Mouse (Mus musculus) hindbrain, embryonic 16.5 days (tissue): ENCODE results near the gene Paox. TPM values are rescaled to one million over a fixed set of nuclear protein-coding genes. Genes with fewer than 3 reads are reported as not detected.

Experiments
- ATAC-seq: fragments of 200-750 bp; cut with Nextera tagmentation; 2 replicates; pipeline ENCODE4 v1.8.0; 2017; ENCODE audit warnings: moderate TSS enrichment, moderate library complexity
- H3K27ac ChIP-seq: fragments of 300-500 bp; sonication (generic); 2 replicates; pipeline ENCODE4 v1.5.1; 2014; ENCODE audit warnings: low read depth, mild to moderate bottlenecking, control low read depth, low read length, moderate library complexity
- H3K27me3 ChIP-seq: fragments of 300-500 bp; sonication (generic); replicated peaks from 2 replicates; pipeline ENCODE4 v1.6.1; 2014; ENCODE audit warnings: low read length; ENCODE audit not compliant: control insufficient read depth, insufficient read depth
- H3K36me3 ChIP-seq: fragments of 300-500 bp; sonication (generic); 2 replicates; pipeline ENCODE4 v1.6.1; 2014; ENCODE audit warnings: mild to moderate bottlenecking, low read length, moderate library complexity, mixed read lengths; ENCODE audit not compliant: control insufficient read depth, insufficient read depth
- H3K4me1 ChIP-seq: fragments of 300-500 bp; sonication (generic); 2 replicates; pipeline ENCODE4 v1.6.1; 2014; ENCODE audit warnings: low read depth, low read length; ENCODE audit not compliant: control insufficient read depth, insufficient read depth
- H3K4me2 ChIP-seq: fragments of 300-500 bp; sonication (generic); 2 replicates; pipeline ENCODE4 v1.6.1; 2014; ENCODE audit warnings: mild to moderate bottlenecking, low read length, control low read depth, moderate library complexity
- H3K4me3 ChIP-seq: fragments of 300-500 bp; sonication (generic); 2 replicates; pipeline ENCODE4 v1.5.1; 2014; ENCODE audit warnings: mild to moderate bottlenecking, low read length, control low read depth, moderate library complexity
- H3K9ac ChIP-seq: fragments of 300-500 bp; sonication (generic); 2 replicates; pipeline ENCODE4 v1.6.1; 2014; ENCODE audit warnings: low read depth, mild to moderate bottlenecking, control low read depth, low read length, moderate library complexity
- H3K9me3 ChIP-seq: fragments of 300-500 bp; sonication (generic); 2 replicates; pipeline ENCODE4 v1.6.1; 2014; ENCODE audit warnings: mild to moderate bottlenecking, low read length, moderate library complexity; ENCODE audit not compliant: control insufficient read depth
- WGBS: fragments of 180-500 bp; shearing (Covaris S2); extraction: QIAGEN DNeasy Blood & Tissue Kit; methylation state at CpG from one replicate; pipeline ENCODE4 v1.1.7; 2014; 5-methylcytosine and 5-hydroxymethylcytosine counted together
- polyA plus RNA-seq: library from polyadenylated mRNA; unstranded; fragments of >200 nt; fragmentation: Nextera tagmentation; extraction: Ambion mirVana; gene quantifications from 2 replicates; pipeline ENCODE4 v1.2.1, GENCODE M21; 2015

Gene Paox
- polyA plus RNA-seq, 1 experiment from 2014 or later: 8.9 TPM

GRCm38 (mm10) chr7:140090601-140091000 is 25.0 kb upstream of the Paox start:
- Histone ChIP-seq H3K9ac (no peak overlapping the region), H3K4me3 (no peak overlapping the region), H3K27ac (no peak overlapping the region), H3K4me1 (no peaks in the 10 kb centered on the region), H3K36me3 (no peaks in the 10 kb centered on the region), H3K9me3 (no peaks in the 10 kb centered on the region), H3K27me3 (no peaks in the 10 kb centered on the region), H3K4me2 (no peak overlapping the region)
- WGBS: 81% methylated on average over 10 of the region's 10 CpGs
- no peak for ATAC-seq

GRCm38 (mm10) chr7:140092924-140093528 is 22.6 kb upstream of the Paox start, which contains the start of gene Prap1:
TSS of gene Prap1 (plus strand) at chr7:140093395.
- no peaks in the 10 kb centered on the region for H3K4me1 ChIP-seq
- no peak within 1 kb of the TSS for H3K9ac ChIP-seq
- H3K27me3 ChIP-seq: no peaks in the 10 kb centered on the region
- no peak within 1 kb of the TSS for H3K4me3 ChIP-seq
- 0 out of 2 replicates have a peak, but pooled peaks cover 2% of the 10 kb centered on the region for H3K36me3 ChIP-seq
- no peak for ATAC-seq
- H3K4me2 ChIP-seq: no peak within 1 kb of the TSS
- no peak within 1 kb of the TSS for H3K27ac ChIP-seq
- H3K9me3 ChIP-seq: no peaks in the 10 kb centered on the region
- 75% methylated on average over 5 of the region's 5 CpGs for WGBS

- H3K9ac ChIP-seq: no peak overlapping the region
- H3K4me3 ChIP-seq: no peak overlapping the region
- H3K4me2 ChIP-seq: no peak overlapping the region
- 61% methylated on average over 5 of the region's 5 CpGs for WGBS
- no peak for ATAC-seq
- no peaks in the 10 kb centered on the region for H3K27me3 ChIP-seq
- 0 out of 2 replicates have a peak, but pooled peaks cover 3% of the 10 kb centered on the region for H3K36me3 ChIP-seq
- H3K4me1 ChIP-seq: no peaks in the 10 kb centered on the region
- no peaks in the 10 kb centered on the region for H3K9me3 ChIP-seq
- H3K27ac ChIP-seq: no peak overlapping the region
Measured at GRCm38 (mm10) chr7:140094954-140095353, 20.6 kb upstream of the Paox start.

GRCm38 (mm10) chr7:140095556-140095955 is 20.0 kb upstream of the Paox start:
- Histone ChIP-seq H3K9me3 (no peaks in the 10 kb centered on the region), H3K4me1 (no peaks in the 10 kb centered on the region), H3K27ac (no peak overlapping the region), H3K4me2 (no peak overlapping the region), H3K27me3 (no peaks in the 10 kb centered on the region), H3K36me3 (0 out of 2 replicates have a peak, but pooled peaks cover 3% of the 10 kb centered on the region), H3K4me3 (no peak overlapping the region), H3K9ac (no peak overlapping the region)
- WGBS: 36% methylated on average over 1 of the region's 1 CpGs
- 0 out of 2 replicates have a peak, but pooled peaks have one; percentile 37 for ATAC-seq

- Histone ChIP-seq H3K4me2 (no peak overlapping the region), H3K27ac (no peak overlapping the region), H3K4me1 (0 out of 2 replicates have a peak, but pooled peaks cover under 1% of the 10 kb centered on the region), H3K27me3 (no peaks in the 10 kb centered on the region), H3K9me3 (no peaks in the 10 kb centered on the region), H3K36me3 (0 out of 2 replicates have a peak, but pooled peaks cover 3% of the 10 kb centered on the region), H3K4me3 (no peak overlapping the region), H3K9ac (no peak overlapping the region)
- ATAC-seq: no peak
Measured at GRCm38 (mm10) chr7:140096055-140096454, 19.5 kb upstream of the Paox start.

GRCm38 (mm10) chr7:140098466-140098865 is 17.1 kb upstream of the Paox start:
- H3K9ac ChIP-seq: no peak overlapping the region
- WGBS: 100% methylated on average over 1 of the region's 1 CpGs
- H3K9me3 ChIP-seq: no peaks in the 10 kb centered on the region
- H3K27me3 ChIP-seq: no peaks in the 10 kb centered on the region
- H3K36me3 ChIP-seq: 0 out of 2 replicates have a peak, but pooled peaks cover 3% of the 10 kb centered on the region
- ATAC-seq: no peak
- no peak overlapping the region for H3K27ac ChIP-seq
- no peak overlapping the region for H3K4me2 ChIP-seq
- peaks cover 6% of the 10 kb centered on the region for H3K4me1 ChIP-seq
- no peak overlapping the region for H3K4me3 ChIP-seq

- Histone ChIP-seq H3K4me3 (peak overlapping the region; percentile 41), H3K4me2 (peak overlapping the region; percentile 67), H3K27me3 (no peaks in the 10 kb centered on the region), H3K27ac (no peak overlapping the region), H3K9ac (peak overlapping the region; percentile 50), H3K4me1 (peaks cover 6% of the 10 kb centered on the region), H3K9me3 (no peaks in the 10 kb centered on the region), H3K36me3 (peaks cover 13% of the 10 kb centered on the region)
- WGBS: 78% methylated on average over 10 of the region's 10 CpGs
- 0 out of 2 replicates have a peak, but pooled peaks have one; percentile 37 for ATAC-seq
Measured at GRCm38 (mm10) chr7:140101498-140101897, 14.1 kb upstream of the Paox start.

GRCm38 (mm10) chr7:140101993-140102860 is 13.4 kb upstream of the Paox start, which contains the start of gene Fuom:
TSS of gene Fuom (minus strand) at chr7:140102441.
- Histone ChIP-seq H3K36me3 (peaks cover 14% of the 10 kb centered on the region), H3K9ac (peak within 1 kb of the TSS; percentile 62), H3K27ac (peak within 1 kb of the TSS; percentile 58), H3K4me3 (peak within 1 kb of the TSS; percentile 41), H3K4me1 (peaks cover 6% of the 10 kb centered on the region), H3K9me3 (no peaks in the 10 kb centered on the region), H3K27me3 (no peaks in the 10 kb centered on the region), H3K4me2 (peak within 1 kb of the TSS; percentile 67)
- peak; percentile 90 for ATAC-seq
- 1% methylated on average over 30 of the region's 30 CpGs for WGBS

GRCm38 (mm10) chr7:140104009-140104408 is 11.6 kb upstream of the Paox start:
- H3K27me3 ChIP-seq: no peaks in the 10 kb centered on the region
- no peak overlapping the region for H3K4me2 ChIP-seq
- peaks cover 6% of the 10 kb centered on the region for H3K4me1 ChIP-seq
- ATAC-seq: no peak
- peaks cover 22% of the 10 kb centered on the region for H3K36me3 ChIP-seq
- H3K4me3 ChIP-seq: no peak overlapping the region
- H3K9me3 ChIP-seq: no peaks in the 10 kb centered on the region
- WGBS: 85% methylated on average over 4 of the region's 4 CpGs
- no peak overlapping the region for H3K27ac ChIP-seq
- H3K9ac ChIP-seq: no peak overlapping the region
